Mouse (Mus musculus) thymus, adult 2 months (tissue): Measurements from ENCODE around the gene Rap1b. TPM values are rescaled to one million over a fixed set of nuclear protein-coding genes. Genes with fewer than 3 reads are reported as not detected.

Experiments
- DNase-seq: peaks from one replicate; pipeline ENCODE4 v3.0.0; 2021
- H3K27ac ChIP-seq: fragments of 200-500 bp; 2 replicates; pipeline ENCODE4 v1.5.1; 2012; ENCODE audit warnings: low read length, control low read depth; ENCODE audit not compliant: control insufficient read depth, insufficient read depth
- H3K27me3 ChIP-seq: fragments of 200-500 bp; 2 replicates; pipeline ENCODE4 v1.6.1; 2012; ENCODE audit warnings: mild to moderate bottlenecking, low read length, moderate library complexity, mixed read lengths; ENCODE audit not compliant: control insufficient read depth, insufficient read depth
- H3K36me3 ChIP-seq: fragments of 200-500 bp; 2 replicates; pipeline ENCODE4 v1.6.1; 2012; ENCODE audit warnings: mild to moderate bottlenecking, low read length, moderate library complexity; ENCODE audit not compliant: control insufficient read depth, insufficient read depth
- H3K4me1 ChIP-seq: fragments of 200-500 bp; replicated peaks from 2 replicates; pipeline ENCODE4 v1.6.1; 2012; ENCODE audit warnings: low read length; ENCODE audit not compliant: control insufficient read depth, insufficient read depth
- H3K4me3 ChIP-seq: fragments of 200-500 bp; 2 replicates; pipeline ENCODE4 v1.5.1; 2012; ENCODE audit warnings: mild to moderate bottlenecking, low read length, control low read depth, moderate library complexity; ENCODE audit not compliant: control insufficient read depth, insufficient read depth
- CTCF ChIP-seq: fragments of 200-500 bp; IDR thresholded peaks from 2 replicates; pipeline ENCODE4 v1.5.1; 2012; ENCODE audit warnings: mild to moderate bottlenecking, control low read depth, low read length, moderate library complexity, borderline replicate concordance; ENCODE audit not compliant: control insufficient read depth, poor library complexity, insufficient read depth; ENCODE audit errors: extremely low read depth
- POLR2A ChIP-seq: fragments of 200-500 bp; IDR thresholded peaks from 2 replicates; pipeline ENCODE4 v1.6.1; 2012; ENCODE audit warnings: mild to moderate bottlenecking, low read length, control low read depth, moderate library complexity; ENCODE audit not compliant: control insufficient read depth, poor library complexity, insufficient read depth; ENCODE audit errors: extremely low read depth
- WGBS: fragments of 180-500 bp; shearing (Covaris S2); methylation state at CpG from one replicate; pipeline ENCODE4 v1.1.7; 2018; 5-methylcytosine and 5-hydroxymethylcytosine counted together
- polyA plus RNA-seq: library from polyadenylated mRNA; depleted of rRNA; stranded (reverse); fragments of >200 nt; gene quantifications from 2 replicates; pipeline ENCODE4 v1.2.3, GENCODE M21; 2012

Rap1b gene
- polyA plus RNA-seq, 1 experiment = 60.9 TPM

DNA sequence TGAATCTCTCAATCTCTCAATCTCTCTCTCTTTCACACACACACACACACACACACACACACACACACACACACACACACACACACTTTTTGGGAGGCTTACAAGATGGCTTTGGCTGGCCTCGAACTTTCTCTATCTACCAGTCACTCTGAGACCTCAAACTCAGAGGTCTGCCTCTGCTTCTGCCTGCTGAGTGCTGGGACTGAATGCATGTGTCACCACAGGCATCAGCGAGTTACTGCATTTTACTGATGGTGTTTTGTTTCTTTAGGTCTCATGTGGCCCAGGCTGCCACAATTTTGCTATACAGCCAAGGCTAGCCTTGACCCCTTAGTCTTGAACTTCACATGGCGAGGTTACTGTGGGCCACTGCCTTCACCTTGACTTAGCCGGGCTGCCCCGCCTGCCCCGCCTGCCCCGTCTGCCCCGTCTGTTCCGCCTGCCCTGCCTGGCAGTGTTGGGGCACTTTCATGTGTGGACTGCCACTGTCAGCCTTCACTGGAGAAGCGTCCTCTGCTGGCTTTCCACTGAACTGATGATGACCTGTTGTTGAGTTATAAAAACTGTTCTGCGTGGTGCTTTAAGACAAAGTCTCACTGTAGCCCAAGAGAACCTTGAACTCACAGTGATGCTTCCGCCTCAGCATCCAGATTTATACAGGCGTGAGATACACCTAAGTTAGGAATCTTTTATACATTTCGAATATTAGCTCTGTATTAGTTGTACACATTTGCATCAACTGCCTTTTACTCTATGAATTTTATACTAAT is 63.2 kb downstream of the Rap1b start:
- TF ChIP-seq CTCF = no peak
- no peak for TF ChIP-seq POLR2A

DNA sequence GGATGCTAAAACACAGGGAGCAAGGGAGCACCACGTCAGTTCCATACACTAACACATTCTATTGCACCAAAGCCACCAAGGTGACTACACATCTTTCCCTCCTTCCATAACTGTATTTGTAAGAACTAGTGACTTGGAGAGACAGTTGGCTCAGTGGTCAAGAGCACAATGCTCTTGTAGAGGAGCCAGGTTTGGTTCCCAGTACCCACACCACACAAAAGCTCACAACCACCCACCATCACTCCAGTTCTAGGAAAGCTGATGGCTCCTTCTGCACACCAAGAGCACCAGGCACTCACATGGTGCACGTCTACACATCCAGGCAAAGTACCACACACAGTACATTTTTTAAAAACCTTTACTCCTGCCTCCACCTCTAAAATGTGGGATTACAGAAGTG is 63.8 kb downstream of the Rap1b start:
- Histone ChIP-seq H3K27ac (no peak overlapping the region), H3K36me3 (peaks cover 72% of the 10 kb centered on the region), H3K4me3 (no peak overlapping the region), H3K4me1 (peaks cover 2% of the 10 kb centered on the region; the same call in 1 of the 2 replicates), H3K27me3 (no peaks in the 10 kb centered on the region)
- no peak for DNase-seq
- WGBS = 100% methylated on average over 2 of the region's 2 CpGs
- TF ChIP-seq CTCF (no peak), POLR2A (no peak)

More for the DNA sequence above, 63.2 kb downstream of the Rap1b start:
- no peak overlapping the region for H3K27ac ChIP-seq
- H3K4me1 ChIP-seq = peaks cover 2% of the 10 kb centered on the region; the same call in 1 of the 2 replicates
- WGBS = 97% methylated on average over 14 of the region's 14 CpGs
- H3K36me3 ChIP-seq = peaks cover 72% of the 10 kb centered on the region
- H3K27me3 ChIP-seq = no peaks in the 10 kb centered on the region
- no peak overlapping the region for H3K4me3 ChIP-seq
- no peak for DNase-seq

GRCm38 (mm10) chr10:117781021-117781725 is 64.7 kb downstream of the Rap1b start:
- Histone ChIP-seq H3K36me3 (peaks cover 73% of the 10 kb centered on the region), H3K4me3 (no peak overlapping the region), H3K4me1 (peaks cover 2% of the 10 kb centered on the region; the same call in 1 of the 2 replicates), H3K27ac (no peak overlapping the region), H3K27me3 (no peaks in the 10 kb centered on the region)
- no peak for TF ChIP-seq POLR2A
- 97% methylated on average over 17 of the region's 17 CpGs for WGBS
- no peak for DNase-seq

DNA sequence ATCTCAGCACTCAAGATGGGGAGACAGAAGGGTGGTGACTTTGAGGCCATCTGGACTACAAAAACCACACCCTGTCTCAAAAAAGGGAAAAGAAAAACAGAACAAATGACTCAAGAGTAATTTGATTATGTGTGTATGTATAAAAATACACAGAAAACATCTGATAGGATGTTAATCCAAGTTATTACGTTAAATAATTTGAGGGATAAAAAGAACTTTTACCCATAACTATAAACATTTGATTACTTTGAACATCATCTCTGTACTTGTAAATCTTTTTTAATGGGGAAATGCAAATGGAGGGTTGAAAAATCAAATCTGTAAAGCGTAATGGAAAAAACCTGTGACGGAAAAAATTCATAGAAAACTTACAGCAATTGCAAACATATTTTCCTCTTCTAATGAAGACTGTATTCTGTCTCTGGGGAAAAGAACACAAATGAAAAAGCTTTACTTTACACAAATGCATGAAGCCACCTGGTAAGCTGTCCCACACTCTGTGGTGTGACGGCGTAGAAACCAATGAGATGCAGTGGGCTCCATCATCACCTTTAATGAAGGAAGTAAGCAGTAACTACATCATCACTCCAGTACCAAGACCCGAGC is 65.4 kb downstream of the Rap1b start:
- H3K4me1 ChIP-seq = peaks cover 2% of the 10 kb centered on the region; the same call in 1 of the 2 replicates
- H3K36me3 ChIP-seq = peaks cover 68% of the 10 kb centered on the region
- TF ChIP-seq CTCF (no peak), POLR2A (no peak)
- no peak overlapping the region for H3K27ac ChIP-seq
- no peak for DNase-seq
- WGBS = 97% methylated on average over 6 of the region's 6 CpGs
- no peak overlapping the region for H3K4me3 ChIP-seq
- no peaks in the 10 kb centered on the region for H3K27me3 ChIP-seq

DNA sequence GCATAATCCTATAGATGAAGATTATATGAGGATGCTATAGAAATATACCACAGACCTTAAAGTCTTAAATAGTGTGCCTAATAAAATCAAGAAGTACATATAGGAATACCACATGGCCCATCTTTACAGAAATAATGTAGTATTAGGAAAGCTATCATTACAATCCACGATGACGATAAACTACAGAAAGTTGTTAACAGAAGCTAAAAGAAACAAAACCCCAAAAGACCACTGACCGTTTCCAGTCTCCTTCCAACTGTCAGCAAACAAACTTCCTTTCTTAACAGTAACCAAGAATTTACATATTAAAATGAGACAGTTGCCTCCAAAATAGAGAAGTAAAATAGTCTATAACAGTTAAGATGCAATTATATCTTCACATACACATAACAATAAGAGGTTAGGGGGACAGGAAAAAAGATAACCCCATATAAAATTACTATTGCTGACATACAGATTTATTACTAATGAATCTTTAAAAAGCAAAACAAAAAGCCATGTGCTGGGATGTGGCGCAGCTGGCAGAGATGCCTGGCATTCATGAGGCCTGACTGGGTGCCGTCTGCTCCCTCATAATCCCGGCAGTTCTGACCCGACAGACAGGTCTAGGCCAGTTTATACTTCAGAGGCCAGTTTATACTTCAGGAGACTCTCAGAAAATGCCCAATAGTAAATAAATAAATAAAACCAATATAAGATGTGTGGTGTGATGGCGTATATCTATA is 66.1 kb downstream of the Rap1b start:
- Histone ChIP-seq H3K4me3 (no peak overlapping the region), H3K27ac (no peak overlapping the region), H3K36me3 (peaks cover 68% of the 10 kb centered on the region), H3K27me3 (no peaks in the 10 kb centered on the region), H3K4me1 (no peaks in the 10 kb centered on the region)
- no peak for DNase-seq
- 96% methylated on average over 8 of the region's 8 CpGs for WGBS
- TF ChIP-seq CTCF (no peak), POLR2A (no peak)

- no peak overlapping the region for H3K4me3 ChIP-seq
- H3K4me1 ChIP-seq = no peaks in the 10 kb centered on the region
- no peak overlapping the region for H3K27ac ChIP-seq
- no peak for DNase-seq
- H3K27me3 ChIP-seq = no peaks in the 10 kb centered on the region
- 94% methylated on average over 4 of the region's 4 CpGs for WGBS
- TF ChIP-seq CTCF (no peak), POLR2A (no peak)
- H3K36me3 ChIP-seq = peaks cover 72% of the 10 kb centered on the region
Observed at GRCm38 (mm10) chr10:117778951-117779350, 66.9 kb downstream of the Rap1b start.
